Mouse (Mus musculus): Measurements from ENCODE around the gene Prnp. TPM values are rescaled to one million over a fixed set of nuclear protein-coding genes. Genes with fewer than 3 reads are reported as not detected.

The Prnp gene
- polyA plus RNA-seq, 1 experiment from 2014 or later: 102 TPM

GRCm38 (mm10) chr2:131956336-131957256, 46.9 kb downstream of the Prnp start:
- WGBS: 76% methylated on average over 7 of the region's 7 CpGs
- H3K4me2 ChIP-seq (replicated peaks; ENCODE audit: low read depth): no peak overlapping the region
- H3K27ac ChIP-seq (replicated peaks): no peak overlapping the region
- DNase-seq (ENCODE audit: low spot score) (no peak), ATAC-seq (ENCODE audit: low FRiP score, low TSS enrichment) (no peak)
- H3K9me3 ChIP-seq (ENCODE audit: control insufficient read depth, low read length): no peaks in the 10 kb centered on the region
- no peaks in the 10 kb centered on the region for H3K36me3 ChIP-seq (ENCODE audit: control insufficient read depth, insufficient read depth, low read length)
- H3K4me3 ChIP-seq (ENCODE audit: low read depth, low read length): no peak overlapping the region
- no peaks in the 10 kb centered on the region for H3K4me1 ChIP-seq (replicated peaks; ENCODE audit: control insufficient read depth, insufficient read depth)
- no peak overlapping the region for H3K9ac ChIP-seq (ENCODE audit: low read length)
- no peaks in the 10 kb centered on the region for H3K27me3 ChIP-seq (ENCODE audit: control insufficient read depth, insufficient read depth, low read length)
- TF ChIP-seq CTCF (IDR thresholded peaks at IDR 0.05; ENCODE audit: low read depth): no peak
- TF ChIP-seq EP300 (optimal IDR thresholded peaks at IDR 0.05): no peak

GRCm38 (mm10) chr2:131957731-131958222, 48.0 kb downstream of the Prnp start:
- Histone ChIP-seq H3K27me3 (ENCODE audit: control insufficient read depth, insufficient read depth, low read length) (no peaks in the 10 kb centered on the region), H3K9ac (ENCODE audit: low read length) (no peak overlapping the region)

GRCm38 (mm10) chr2:131961671-131962070, 51.9 kb downstream of the Prnp start:
- H3K27ac ChIP-seq (replicated peaks): no peak overlapping the region
- H3K9me3 ChIP-seq (ENCODE audit: control insufficient read depth, low read length): no peaks in the 10 kb centered on the region
- no peak overlapping the region for H3K4me2 ChIP-seq (replicated peaks; ENCODE audit: low read depth)
- ATAC-seq (ENCODE audit: low FRiP score, low TSS enrichment): no peak
- no peaks in the 10 kb centered on the region for H3K4me1 ChIP-seq (replicated peaks; ENCODE audit: control insufficient read depth, insufficient read depth)
- H3K36me3 ChIP-seq (ENCODE audit: control insufficient read depth, insufficient read depth, low read length): no peaks in the 10 kb centered on the region
- DNase-seq (ENCODE audit: low spot score): no peak
- no peak overlapping the region for H3K4me3 ChIP-seq (ENCODE audit: low read depth, low read length)
- no peaks in the 10 kb centered on the region for H3K27me3 ChIP-seq (ENCODE audit: control insufficient read depth, insufficient read depth, low read length)
- 57% methylated on average over 2 of the region's 2 CpGs for WGBS
- no peak for TF ChIP-seq EP300 (optimal IDR thresholded peaks at IDR 0.05)
- TF ChIP-seq CTCF (IDR thresholded peaks at IDR 0.05; ENCODE audit: low read depth): no peak
- no peak overlapping the region for H3K9ac ChIP-seq (ENCODE audit: low read length)

More at GRCm38 (mm10) chr2:131957731-131958222, 48.0 kb downstream of the Prnp start:
- ATAC-seq (ENCODE audit: low FRiP score, low TSS enrichment) (no peak), DNase-seq (ENCODE audit: low spot score) (no peak)
- TF ChIP-seq CTCF (IDR thresholded peaks at IDR 0.05; ENCODE audit: low read depth) (no peak), EP300 (optimal IDR thresholded peaks at IDR 0.05) (no peak)
- H3K4me3 ChIP-seq (ENCODE audit: low read depth, low read length): no peak overlapping the region
- H3K4me2 ChIP-seq (replicated peaks; ENCODE audit: low read depth): no peak overlapping the region
- no peaks in the 10 kb centered on the region for H3K4me1 ChIP-seq (replicated peaks; ENCODE audit: control insufficient read depth, insufficient read depth)
- WGBS: 47% methylated on average over 9 of the region's 9 CpGs
- H3K9me3 ChIP-seq (ENCODE audit: control insufficient read depth, low read length): no peaks in the 10 kb centered on the region
- no peak overlapping the region for H3K27ac ChIP-seq (replicated peaks)
- H3K36me3 ChIP-seq (ENCODE audit: control insufficient read depth, insufficient read depth, low read length): no peaks in the 10 kb centered on the region

GRCm38 (mm10) chr2:131970597-131970996, 60.9 kb downstream of the Prnp start:
- 88% methylated on average over 2 of the region's 2 CpGs for WGBS

GRCm38 (mm10) chr2:131971098-131971497, 61.4 kb downstream of the Prnp start:
- H3K27ac ChIP-seq (replicated peaks): no peak overlapping the region
- H3K9me3 ChIP-seq (ENCODE audit: control insufficient read depth, low read length): no peaks in the 10 kb centered on the region
- no peak overlapping the region for H3K4me3 ChIP-seq (ENCODE audit: low read depth, low read length)
- ATAC-seq (ENCODE audit: low FRiP score, low TSS enrichment) (no peak), DNase-seq (ENCODE audit: low spot score) (no peak)
- no peak overlapping the region for H3K9ac ChIP-seq (ENCODE audit: low read length)
- no peaks in the 10 kb centered on the region for H3K4me1 ChIP-seq (replicated peaks; ENCODE audit: control insufficient read depth, insufficient read depth)
- H3K36me3 ChIP-seq (ENCODE audit: control insufficient read depth, insufficient read depth, low read length): no peaks in the 10 kb centered on the region
- TF ChIP-seq CTCF (IDR thresholded peaks at IDR 0.05; ENCODE audit: low read depth): no peak
- no peak for TF ChIP-seq EP300 (optimal IDR thresholded peaks at IDR 0.05)
- H3K4me2 ChIP-seq (replicated peaks; ENCODE audit: low read depth): no peak overlapping the region
- WGBS: 77% methylated on average over 4 of the region's 4 CpGs
- no peaks in the 10 kb centered on the region for H3K27me3 ChIP-seq (ENCODE audit: control insufficient read depth, insufficient read depth, low read length)

More at GRCm38 (mm10) chr2:131970597-131970996, 60.9 kb downstream of the Prnp start:
- no peaks in the 10 kb centered on the region for H3K36me3 ChIP-seq (ENCODE audit: control insufficient read depth, insufficient read depth, low read length)
- no peak overlapping the region for H3K9ac ChIP-seq (ENCODE audit: low read length)
- H3K27ac ChIP-seq (replicated peaks): no peak overlapping the region
- H3K9me3 ChIP-seq (ENCODE audit: control insufficient read depth, low read length): no peaks in the 10 kb centered on the region
- H3K4me3 ChIP-seq (ENCODE audit: low read depth, low read length): no peak overlapping the region
- DNase-seq (ENCODE audit: low spot score) (no peak), ATAC-seq (ENCODE audit: low FRiP score, low TSS enrichment) (no peak)
- no peak for TF ChIP-seq EP300 (optimal IDR thresholded peaks at IDR 0.05)
- no peak for TF ChIP-seq CTCF (IDR thresholded peaks at IDR 0.05; ENCODE audit: low read depth)
- H3K27me3 ChIP-seq (ENCODE audit: control insufficient read depth, insufficient read depth, low read length): no peaks in the 10 kb centered on the region
- H3K4me2 ChIP-seq (replicated peaks; ENCODE audit: low read depth): no peak overlapping the region
- no peaks in the 10 kb centered on the region for H3K4me1 ChIP-seq (replicated peaks; ENCODE audit: control insufficient read depth, insufficient read depth)

DNA sequence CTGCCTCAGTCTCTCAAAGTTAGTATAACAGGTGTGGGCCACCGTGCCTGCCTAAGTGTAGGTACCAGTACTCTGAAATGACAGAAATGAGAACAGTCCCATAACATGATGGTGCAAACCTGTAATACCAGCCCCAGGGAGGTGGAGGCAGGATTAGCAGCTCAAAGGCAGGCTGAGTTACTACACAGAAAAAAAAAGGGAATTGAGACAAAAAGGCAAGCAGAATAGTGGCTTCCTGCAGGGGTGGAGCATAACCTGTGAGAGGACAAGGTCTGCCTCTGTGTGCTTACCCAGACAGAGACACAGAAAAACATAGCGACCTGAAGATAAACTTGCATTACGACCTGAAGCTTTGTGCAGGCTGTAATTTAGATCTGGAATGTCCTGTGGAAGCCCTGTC, 66.9 kb downstream of the Prnp start:
- WGBS: 56% methylated on average over 3 of the region's 3 CpGs
- TF ChIP-seq EP300 (optimal IDR thresholded peaks at IDR 0.05): no peak
- no peak for TF ChIP-seq CTCF (IDR thresholded peaks at IDR 0.05; ENCODE audit: low read depth)
- no peaks in the 10 kb centered on the region; the same call in 1 of the 2 replicates for H3K9me3 ChIP-seq (ENCODE audit: control insufficient read depth, low read length)
- H3K4me3 ChIP-seq (ENCODE audit: low read depth, low read length): no peak overlapping the region
- H3K4me1 ChIP-seq (replicated peaks; ENCODE audit: control insufficient read depth, insufficient read depth): no peaks in the 10 kb centered on the region
- H3K27me3 ChIP-seq (ENCODE audit: control insufficient read depth, insufficient read depth, low read length): no peaks in the 10 kb centered on the region
- no peak for ATAC-seq (ENCODE audit: low FRiP score, low TSS enrichment)
- H3K27ac ChIP-seq (replicated peaks): no peak overlapping the region
- DNase-seq (ENCODE audit: low spot score): no peak
- no peak overlapping the region for H3K4me2 ChIP-seq (replicated peaks; ENCODE audit: low read depth)
- no peaks in the 10 kb centered on the region for H3K36me3 ChIP-seq (ENCODE audit: control insufficient read depth, insufficient read depth, low read length)
- no peak overlapping the region for H3K9ac ChIP-seq (ENCODE audit: low read length)

Data from stomach, postnatal 0 days (tissue).